Mouse (Mus musculus) cerebellum, adult 8-10 months (tissue): ENCODE measurements around the gene Olfr435.
"Not testable (repeated sequence)": the region's sequence is repeated elsewhere in the genome, so short reads cannot be mapped to it uniquely, and the experiment has no call there.

ENCODE experiments used
- DNase-seq: peaks from one replicate; pipeline ENCODE4 v3.0.0; 2022

Gene Olfr435

GRCm38 (mm10) chr6:43196781-43197180 is at the start of gene Olfr435:
TSS of gene Olfr435 (plus strand) at chr6:43197146.
- no peak for DNase-seq

GRCm38 (mm10) chr6:43159502-43159901 is 37.4 kb upstream of the Olfr435 start:
- peak; percentile 27 for DNase-seq

GRCm38 (mm10) chr6:43162982-43163381 is 34.0 kb upstream of the Olfr435 start, which contains the start of gene Olfr437:
TSS of gene Olfr437 (plus strand) at chr6:43163282.
- DNase-seq: no peak

GRCm38 (mm10) chr6:43167246-43167645 is 29.7 kb upstream of the Olfr435 start:
- peak; percentile 6 for DNase-seq

- DNase-seq: no peak
These were observed 25.1 kb upstream of the Olfr435 start, which contains the start of gene Olfr13 for GRCm38 (mm10) chr6:43171840-43172239. TSS of gene Olfr13 (plus strand) at chr6:43172140.

GRCm38 (mm10) chr6:43178129-43178528 is 18.8 kb upstream of the Olfr435 start:
- DNase-seq: no peak

GRCm38 (mm10) chr6:43178584-43179501 is 18.1 kb upstream of the Olfr435 start:
- DNase-seq: no peak

- DNase-seq: no peak
These were observed 6.0 kb upstream of the Olfr435 start for GRCm38 (mm10) chr6:43190986-43191385.

- DNase-seq: no peak
These were observed 1.1 kb downstream of the Olfr435 start for GRCm38 (mm10) chr6:43198094-43198493.

GRCm38 (mm10) chr6:43202786-43203185 is 5.8 kb downstream of the Olfr435 start:
- no peak for DNase-seq

- DNase-seq: no peak
These were observed 8.4 kb downstream of the Olfr435 start for GRCm38 (mm10) chr6:43205355-43205754.

- DNase-seq: not testable (repeated sequence)
These were observed 15.9 kb downstream of the Olfr435 start, which contains the start of gene Olfr434 for GRCm38 (mm10) chr6:43212873-43213272. TSS of gene Olfr434 (plus strand) at chr6:43213021.

- not testable (repeated sequence) for DNase-seq
These were observed 34.3 kb downstream of the Olfr435 start, which contains the start of gene Olfr47 for GRCm38 (mm10) chr6:43231255-43231654. TSS of gene Olfr47 (plus strand) at chr6:43231529.

- DNase-seq: no peak
These were observed 45.1 kb downstream of the Olfr435 start for GRCm38 (mm10) chr6:43242061-43242460.

GRCm38 (mm10) chr6:43247396-43247795 is 50.5 kb downstream of the Olfr435 start:
- DNase-seq: no peak

- DNase-seq: no peak
These were observed 56.0 kb downstream of the Olfr435 start for GRCm38 (mm10) chr6:43252994-43253393.
